Mouse (Mus musculus) kidney, embryonic 15.5 days (tissue): ENCODE data around the gene Agfg1. TPM values are rescaled to one million over a fixed set of nuclear protein-coding genes. Genes with fewer than 3 reads are reported as not detected.
A peak's percentile ranks its signal among the peaks of the same experiment; 100 is the strongest.

Source experiments
- ATAC-seq: fragments of 200-750 bp; cut with Nextera tagmentation; replicated peaks from 2 replicates; pipeline ENCODE4 v1.8.0; 2017; ENCODE audit warnings: moderate TSS enrichment; ENCODE audit not compliant: low FRiP score
- H3K27ac ChIP-seq: fragments of 300-500 bp; sonication (generic); 2 replicates; pipeline ENCODE4 v1.5.1; 2015; ENCODE audit warnings: mild to moderate bottlenecking, inconsistent platforms
- H3K27me3 ChIP-seq: fragments of 300-500 bp; sonication (generic); 2 replicates; pipeline ENCODE4 v1.6.1; 2015; ENCODE audit warnings: inconsistent platforms
- H3K36me3 ChIP-seq: fragments of 300-500 bp; sonication (generic); 2 replicates; pipeline ENCODE4 v1.6.1; 2015; ENCODE audit warnings: inconsistent platforms
- H3K4me1 ChIP-seq: fragments of 300-500 bp; sonication (generic); 2 replicates; pipeline ENCODE4 v1.6.1; 2015; ENCODE audit warnings: inconsistent platforms
- H3K4me2 ChIP-seq: fragments of 300-500 bp; sonication (generic); 2 replicates; pipeline ENCODE4 v1.6.1; 2015; ENCODE audit warnings: moderate library complexity, mild to moderate bottlenecking, inconsistent platforms
- H3K4me3 ChIP-seq: fragments of 300-500 bp; sonication (generic); replicated peaks from 2 replicates; pipeline ENCODE4 v1.5.1; 2015; ENCODE audit warnings: mild to moderate bottlenecking, inconsistent platforms
- H3K9ac ChIP-seq: fragments of 300-500 bp; sonication (generic); 2 replicates; pipeline ENCODE4 v1.6.1; 2015; ENCODE audit warnings: mild to moderate bottlenecking, inconsistent platforms
- H3K9me3 ChIP-seq: fragments of 300-500 bp; sonication (generic); replicated peaks from 2 replicates; pipeline ENCODE4 v1.6.1; 2016; ENCODE audit warnings: inconsistent platforms
- WGBS: fragments of 180-500 bp; shearing (Covaris S2); methylation state at CpG from one replicate; pipeline ENCODE4 v1.1.7; 2015; ENCODE audit warnings: mixed read lengths; 5-methylcytosine and 5-hydroxymethylcytosine counted together
- polyA plus RNA-seq: library from polyadenylated mRNA; unstranded; fragments of >200 nt; fragmentation: Nextera tagmentation; extraction: Ambion mirVana; gene quantifications from 2 replicates; pipeline ENCODE4 v1.2.1, GENCODE M21; 2015

Agfg1 gene
- polyA plus RNA-seq, 1 experiment from 2014 or later, result 29.7 TPM

GRCm38 (mm10) chr1:82825783-82826182, 13.5 kb upstream of the Agfg1 start:
- no peak overlapping the region for H3K9ac ChIP-seq
- no peak overlapping the region for H3K4me3 ChIP-seq
- no peaks in the 10 kb centered on the region for H3K9me3 ChIP-seq
- no peaks in the 10 kb centered on the region for H3K36me3 ChIP-seq
- no peak overlapping the region for H3K4me2 ChIP-seq
- no peak for ATAC-seq
- no peaks in the 10 kb centered on the region for H3K27me3 ChIP-seq
- no peaks in the 10 kb centered on the region for H3K4me1 ChIP-seq
- no peak overlapping the region for H3K27ac ChIP-seq
- WGBS, result 89% methylated on average over 7 of the region's 7 CpGs

GRCm38 (mm10) chr1:82826911-82827310, 12.4 kb upstream of the Agfg1 start:
- Histone ChIP-seq H3K4me2 (no peak overlapping the region), H3K4me1 (no peaks in the 10 kb centered on the region), H3K9me3 (no peaks in the 10 kb centered on the region), H3K36me3 (no peaks in the 10 kb centered on the region), H3K27me3 (no peaks in the 10 kb centered on the region), H3K9ac (no peak overlapping the region), H3K4me3 (no peak overlapping the region), H3K27ac (no peak overlapping the region)
- 50% methylated on average over 5 of the region's 5 CpGs for WGBS
- ATAC-seq, result no peak

GRCm38 (mm10) chr1:82830771-82831170, 8.5 kb upstream of the Agfg1 start:
- Histone ChIP-seq H3K4me2 (no peak overlapping the region), H3K9me3 (no peaks in the 10 kb centered on the region), H3K4me1 (no peaks in the 10 kb centered on the region), H3K4me3 (no peak overlapping the region), H3K27me3 (no peaks in the 10 kb centered on the region), H3K9ac (no peak overlapping the region), H3K27ac (no peak overlapping the region), H3K36me3 (no peaks in the 10 kb centered on the region)
- 89% methylated on average over 1 of the region's 1 CpGs for WGBS
- ATAC-seq, result no peak

GRCm38 (mm10) chr1:82831547-82832240, 7.6 kb upstream of the Agfg1 start:
- H3K4me1 ChIP-seq, result no peaks in the 10 kb centered on the region
- H3K9me3 ChIP-seq, result no peaks in the 10 kb centered on the region
- no peak for ATAC-seq
- H3K27me3 ChIP-seq, result no peaks in the 10 kb centered on the region
- 62% methylated on average over 9 of the region's 9 CpGs for whole genome bisulfite sequencing
- H3K4me2 ChIP-seq, result no peak overlapping the region
- no peak overlapping the region for H3K4me3 ChIP-seq
- H3K36me3 ChIP-seq, result no peaks in the 10 kb centered on the region
- H3K9ac ChIP-seq, result no peak overlapping the region
- H3K27ac ChIP-seq, result no peak overlapping the region

- Histone ChIP-seq H3K4me1 (no peaks in the 10 kb centered on the region), H3K9me3 (no peaks in the 10 kb centered on the region), H3K36me3 (no peaks in the 10 kb centered on the region), H3K9ac (no peak overlapping the region), H3K27ac (no peak overlapping the region), H3K4me2 (no peak overlapping the region), H3K27me3 (no peaks in the 10 kb centered on the region), H3K4me3 (no peak overlapping the region)
- 51% methylated on average over 11 of the region's 11 CpGs for WGBS
- ATAC-seq, result no peak
Measured at GRCm38 (mm10) chr1:82832495-82833021, 6.7 kb upstream of the Agfg1 start.

GRCm38 (mm10) chr1:82833501-82833900, 5.8 kb upstream of the Agfg1 start:
- no peak overlapping the region for H3K4me2 ChIP-seq
- no peak for ATAC-seq
- no peak overlapping the region for H3K27ac ChIP-seq
- H3K36me3 ChIP-seq, result no peaks in the 10 kb centered on the region
- no peaks in the 10 kb centered on the region for H3K4me1 ChIP-seq
- no peak overlapping the region for H3K4me3 ChIP-seq
- no peaks in the 10 kb centered on the region for H3K27me3 ChIP-seq
- 93% methylated on average over 2 of the region's 2 CpGs for WGBS
- H3K9ac ChIP-seq, result no peak overlapping the region
- no peaks in the 10 kb centered on the region for H3K9me3 ChIP-seq

GRCm38 (mm10) chr1:82834572-82834971, 4.7 kb upstream of the Agfg1 start:
- no peak overlapping the region for H3K4me3 ChIP-seq
- no peaks in the 10 kb centered on the region for H3K9me3 ChIP-seq
- 66% methylated on average over 8 of the region's 8 CpGs for WGBS
- no peak overlapping the region for H3K9ac ChIP-seq
- H3K4me2 ChIP-seq, result no peak overlapping the region
- H3K27me3 ChIP-seq, result no peaks in the 10 kb centered on the region
- no peak overlapping the region for H3K27ac ChIP-seq
- ATAC-seq, result peak; percentile 52
- peaks cover 3% of the 10 kb centered on the region; the same call in 1 of the 2 replicates for H3K4me1 ChIP-seq
- H3K36me3 ChIP-seq, result no peaks in the 10 kb centered on the region

GRCm38 (mm10) chr1:82836342-82837217, 2.7 kb upstream of the Agfg1 start:
- no peaks in the 10 kb centered on the region for H3K9me3 ChIP-seq
- H3K9ac ChIP-seq, result no peak overlapping the region
- 78% methylated on average over 13 of the region's 13 CpGs for WGBS
- peaks cover 12% of the 10 kb centered on the region for H3K4me1 ChIP-seq
- no peak overlapping the region for H3K27ac ChIP-seq
- no peak overlapping the region for H3K4me3 ChIP-seq
- no peaks in the 10 kb centered on the region for H3K36me3 ChIP-seq
- H3K4me2 ChIP-seq, result no peak overlapping the region
- no peaks in the 10 kb centered on the region for H3K27me3 ChIP-seq
- ATAC-seq, result no peak

- H3K9ac ChIP-seq, result no peak overlapping the region
- 77% methylated on average over 6 of the region's 6 CpGs for WGBS
- H3K36me3 ChIP-seq, result 0 out of 2 replicates have a peak, but pooled peaks cover 4% of the 10 kb centered on the region
- no peak overlapping the region for H3K27ac ChIP-seq
- peaks cover 14% of the 10 kb centered on the region for H3K4me1 ChIP-seq
- ATAC-seq, result no peak
- no peaks in the 10 kb centered on the region for H3K9me3 ChIP-seq
- no peak overlapping the region for H3K4me2 ChIP-seq
- no peaks in the 10 kb centered on the region for H3K27me3 ChIP-seq
- no peak overlapping the region for H3K4me3 ChIP-seq
Measured at GRCm38 (mm10) chr1:82837579-82837978, 1.7 kb upstream of the Agfg1 start.

GRCm38 (mm10) chr1:82838469-82839295, 601 bp upstream of the Agfg1 start:
- Histone ChIP-seq H3K27me3 (no peaks in the 10 kb centered on the region), H3K4me3 (peak overlapping the region; percentile 99), H3K9ac (peak overlapping the region; percentile 91; the same call in 1 of the 2 replicates), H3K9me3 (no peaks in the 10 kb centered on the region), H3K4me2 (peak overlapping the region; percentile 73), H3K36me3 (0 out of 2 replicates have a peak, but pooled peaks cover 9% of the 10 kb centered on the region), H3K4me1 (peaks cover 14% of the 10 kb centered on the region), H3K27ac (no peak overlapping the region)
- WGBS, result 25% methylated on average over 18 of the region's 18 CpGs
- no peak; the same call in 1 of the 2 replicates for ATAC-seq

- Histone ChIP-seq H3K36me3 (0 out of 2 replicates have a peak, but pooled peaks cover 9% of the 10 kb centered on the region), H3K9ac (peak overlapping the region; percentile 91), H3K4me2 (peak overlapping the region; percentile 73), H3K9me3 (no peaks in the 10 kb centered on the region), H3K27me3 (no peaks in the 10 kb centered on the region), H3K4me1 (peaks cover 14% of the 10 kb centered on the region), H3K4me3 (peak overlapping the region; percentile 99), H3K27ac (peak overlapping the region; percentile 89)
- peak; percentile 80 for ATAC-seq
- under 1% methylated on average over 84 of the region's 86 CpGs for WGBS
Measured at GRCm38 (mm10) chr1:82839614-82840421, 535 bp downstream of the Agfg1 start.
